In the genomic region with DNA sequence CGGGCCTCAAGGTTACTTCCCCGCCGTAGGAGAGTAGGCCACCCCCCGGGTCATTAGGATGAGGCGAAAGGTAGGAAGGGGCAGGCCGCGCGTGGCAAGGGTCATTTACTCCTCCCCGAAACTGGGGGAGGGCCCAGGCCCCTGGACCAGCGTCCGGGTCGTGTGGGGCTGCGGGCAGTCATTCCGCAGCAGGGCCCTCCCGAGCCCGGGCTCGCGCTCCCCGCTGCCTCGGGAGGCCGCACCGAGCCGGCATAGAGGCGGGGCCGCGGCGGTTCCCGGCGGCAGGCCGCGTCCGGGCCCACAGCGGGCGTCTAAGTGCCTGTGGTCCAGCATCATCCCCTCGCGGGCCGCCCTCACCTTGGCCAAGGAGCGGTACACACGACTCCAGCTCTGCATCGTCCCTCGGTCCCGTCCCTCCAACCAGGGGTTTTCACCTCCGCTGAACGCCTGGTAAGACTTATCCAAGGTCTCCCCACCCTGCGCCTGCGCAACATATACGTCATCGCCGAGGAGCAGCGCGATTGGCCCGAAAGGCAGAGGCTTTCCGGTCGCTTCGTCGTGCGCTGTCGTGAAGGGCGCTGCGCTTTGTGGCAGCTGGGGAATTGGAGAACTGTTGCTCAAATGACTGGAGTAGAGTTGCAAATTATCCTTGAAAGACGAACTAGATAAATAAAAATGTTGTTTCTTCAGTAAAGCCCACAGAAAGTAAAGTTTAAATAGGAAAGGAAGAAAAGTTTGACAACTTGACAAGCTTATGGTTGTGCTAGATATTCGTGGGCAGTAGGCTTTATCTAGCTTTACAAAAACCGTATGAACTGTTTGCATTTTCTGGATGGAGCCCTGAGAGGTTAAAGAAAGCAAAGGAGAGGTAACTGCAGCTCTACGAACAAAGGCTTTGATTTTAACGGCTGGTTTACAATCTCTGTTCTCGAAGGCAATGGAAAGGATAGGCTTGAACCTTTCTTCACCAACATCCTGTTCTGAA, we compare ENCODE assay signal across 8 mouse cellular contexts. TPM values are rescaled to one million over a fixed set of nuclear protein-coding genes. Genes with fewer than 3 reads are reported as not detected.
DNase-seq lines count a peak whose midpoint lies in the region; ATAC-seq lines count a peak whose summit lies in the region.

Dld (minus strand) TSS at position 510 of the 985 bp plus-strand sequence.

- peaks cover 16% of the 10 kb centered on the region for H3K36me3 ChIP-seq in forebrain, embryonic 14.5 days (ENCODE audit: control insufficient read depth, insufficient read depth, low read length)
- H3K36me3 ChIP-seq in neural tube, embryonic 15.5 days = peaks cover 13% of the 10 kb centered on the region

- H3K9ac ChIP-seq in forebrain, embryonic 14.5 days (ENCODE audit: low read length) = peak within 1 kb of the TSS; percentile 90
- H3K9ac ChIP-seq in neural tube, embryonic 15.5 days (replicated peaks) = peak within 1 kb of the TSS; percentile 95

- H3K4me2 ChIP-seq in forebrain, embryonic 14.5 days (ENCODE audit: low read length) = peak within 1 kb of the TSS; percentile 92
- H3K4me2 ChIP-seq in neural tube, embryonic 15.5 days = peak within 1 kb of the TSS; percentile 80

- peaks cover 7% of the 10 kb centered on the region for H3K4me1 ChIP-seq in forebrain, embryonic 14.5 days (ENCODE audit: control insufficient read depth, insufficient read depth, low read length)
- peaks cover 24% of the 10 kb centered on the region for H3K4me1 ChIP-seq in neural tube, embryonic 15.5 days

- ATAC-seq in forebrain, embryonic 14.5 days = peak; percentile 100
- ATAC-seq in neural tube, embryonic 15.5 days (ENCODE audit: low FRiP score) = peak; percentile 100

- peak; percentile 97 for DNase-seq in ES-CJ7 (ENCODE audit: low read depth, low spot score)
- peak; percentile 93 for DNase-seq in cerebellum, adult 11 months
- peak; percentile 98 for DNase-seq in forebrain, embryonic 14.5 days (ENCODE audit: low spot score)
- peak; percentile 94 to 96 for DNase-seq in heart, postnatal 14 days
- DNase-seq in layer of hippocampus, adult 11-12 months (ENCODE audit: low spot score) = peak; percentile 96
- DNase-seq in lung, adult 18-20 months = peak; percentile 97 to 98
- DNase-seq in testis, postnatal 14 days (ENCODE audit: low spot score) = peak; percentile 98

- H3K4me3 ChIP-seq in forebrain, embryonic 14.5 days (ENCODE audit: low read depth, low read length) = peak within 1 kb of the TSS; percentile 92
- H3K4me3 ChIP-seq in neural tube, embryonic 15.5 days (replicated peaks) = peak within 1 kb of the TSS; percentile 96

- no peaks in the 10 kb centered on the region for H3K27me3 ChIP-seq in forebrain, embryonic 14.5 days (replicated peaks; ENCODE audit: control insufficient read depth, insufficient read depth, low read length)
- H3K27me3 ChIP-seq in neural tube, embryonic 15.5 days (replicated peaks) = no peaks in the 10 kb centered on the region

- H3K9me3 ChIP-seq in forebrain, embryonic 14.5 days (replicated peaks; ENCODE audit: control insufficient read depth, low read length) = no peaks in the 10 kb centered on the region
- no peaks in the 10 kb centered on the region for H3K9me3 ChIP-seq in neural tube, embryonic 15.5 days (replicated peaks)

- H3K27ac ChIP-seq in forebrain, embryonic 14.5 days (ENCODE audit: low read depth, low read length) = peak within 1 kb of the TSS; percentile 63; the same call in 1 of the 2 replicates
- H3K27ac ChIP-seq in neural tube, embryonic 15.5 days (replicated peaks) = peak within 1 kb of the TSS; percentile 87

- 5% methylated on average over 66 of the region's 66 CpGs for WGBS in forebrain, embryonic 14.5 days
- WGBS in neural tube, embryonic 15.5 days = 6% methylated on average over 66 of the region's 66 CpGs

- intact Hi-C loops in heart, postnatal 14 days (cut with DNase I) = no loop called here

RNA-seq across cellular contexts. Expression of gene Dld, which starts in this region (rescaled TPM):
- polyA plus RNA-seq in forebrain, embryonic 14.5 days (2014; fragmentation: Nextera tagmentation; extraction: Ambion mirVana) = 121 and 135 TPM in 2 replicates
- total RNA-seq in heart, postnatal 14 days (2021) = 100 to 1,000 TPM; 382 to 401 TPM
- 124 and 131 TPM in 2 replicates for polyA plus RNA-seq in neural tube, embryonic 15.5 days (2015; fragmentation: Nextera tagmentation; extraction: Ambion mirVana)

Comparison
In these comparisons a context has a peak if more than half of its experiments do, and no peak if none do; other contexts are left out.
1. Peak in every context shown above with its lines: DNase-seq, ATAC-seq, H3K4me3 ChIP-seq and H3K27ac ChIP-seq.